Mouse (Mus musculus): ENCODE results near the gene Trp53.
"Not testable (repeated sequence)": the region's sequence is repeated elsewhere in the genome, so short reads cannot be mapped to it uniquely, and the experiment has no call there.

Trp53 gene

GRCm38 (mm10) chr11:69594853-69595252 is 14.7 kb downstream of the Trp53 start:
- no peak for DNase-seq (ENCODE audit: low spot score)

- DNase-seq (ENCODE audit: low spot score), result no peak
Measured at GRCm38 (mm10) chr11:69599436-69599835, 19.3 kb downstream of the Trp53 start.

GRCm38 (mm10) chr11:69600098-69600497 is 19.9 kb downstream of the Trp53 start:
- DNase-seq (ENCODE audit: low spot score), result peak; percentile 85

GRCm38 (mm10) chr11:69601768-69602167 is 21.6 kb downstream of the Trp53 start:
- DNase-seq (ENCODE audit: low spot score), result peak; percentile 74

GRCm38 (mm10) chr11:69603516-69603915 is 23.4 kb downstream of the Trp53 start:
- DNase-seq (ENCODE audit: low spot score), result no peak

GRCm38 (mm10) chr11:69604347-69604746 is 24.2 kb downstream of the Trp53 start:
- DNase-seq (ENCODE audit: low spot score), result no peak

GRCm38 (mm10) chr11:69604795-69605664 is 24.9 kb downstream of the Trp53 start:
- no peak for DNase-seq (ENCODE audit: low spot score)

GRCm38 (mm10) chr11:69605726-69606490 is 25.7 kb downstream of the Trp53 start, which contains the start of gene Atp1b2:
TSS of gene Atp1b2 (minus strand) at chr11:69605942.
- peak; percentile 78 for DNase-seq (ENCODE audit: low spot score)

GRCm38 (mm10) chr11:69606491-69606795 is 26.3 kb downstream of the Trp53 start:
- no peak for DNase-seq (ENCODE audit: low spot score)

GRCm38 (mm10) chr11:69606832-69607231 is 26.7 kb downstream of the Trp53 start:
- no peak for DNase-seq (ENCODE audit: low spot score)

GRCm38 (mm10) chr11:69608525-69608924 is 28.4 kb downstream of the Trp53 start:
- DNase-seq (ENCODE audit: low spot score), result no peak

- DNase-seq (ENCODE audit: low spot score), result no peak
Measured at GRCm38 (mm10) chr11:69609416-69609815, 29.3 kb downstream of the Trp53 start.

GRCm38 (mm10) chr11:69610899-69611298 is 30.7 kb downstream of the Trp53 start:
- DNase-seq (ENCODE audit: low spot score), result peak; percentile 73

GRCm38 (mm10) chr11:69613553-69614256 is 33.5 kb downstream of the Trp53 start:
- peak; percentile 73 for DNase-seq (ENCODE audit: low spot score)

- not testable (repeated sequence) for DNase-seq (ENCODE audit: low spot score)
Measured at GRCm38 (mm10) chr11:69614257-69614588, 34.1 kb downstream of the Trp53 start.

- DNase-seq (ENCODE audit: low spot score), result no peak
Measured at GRCm38 (mm10) chr11:69616781-69617180, 36.6 kb downstream of the Trp53 start.

- DNase-seq (ENCODE audit: low spot score), result no peak
Measured at GRCm38 (mm10) chr11:69617805-69618204, 37.6 kb downstream of the Trp53 start, which contains the start of gene Shbg. TSS of gene Shbg (minus strand) at chr11:69617905.

- peak; percentile 53 for DNase-seq (ENCODE audit: low spot score)
Measured at GRCm38 (mm10) chr11:69620394-69621081, 40.4 kb downstream of the Trp53 start.

GRCm38 (mm10) chr11:69621571-69622268 is 41.6 kb downstream of the Trp53 start, which contains the start of gene Sat2:
TSS of gene Sat2 (plus strand) at chr11:69622024.
- DNase-seq (ENCODE audit: low spot score), result no peak

GRCm38 (mm10) chr11:69622406-69622805 is 42.2 kb downstream of the Trp53 start:
- no peak for DNase-seq (ENCODE audit: low spot score)

GRCm38 (mm10) chr11:69623006-69623405 is 42.8 kb downstream of the Trp53 start:
- DNase-seq (ENCODE audit: low spot score), result no peak

Measured in ovary, adult 18-20 months (tissue).